Mouse (Mus musculus) ES-E14 (cell line): Measurements from ENCODE around the gene Gldc. TPM values are rescaled to one million over a fixed set of nuclear protein-coding genes. Genes with fewer than 3 reads are reported as not detected.

Experiments
- DNase-seq: peaks from one replicate; pipeline ENCODE4 v3.0.0-alpha.2; 2013; ENCODE audit warnings: low read depth, low spot score
- H3K27ac ChIP-seq: 2 replicates; pipeline ENCODE4 v1.5.1; 2012; ENCODE audit warnings: low read depth, mild to moderate bottlenecking, low read length, moderate library complexity, mixed read lengths; ENCODE audit not compliant: poor library complexity, insufficient read depth, severe bottlenecking
- H3K36me3 ChIP-seq: 2 replicates; pipeline ENCODE4 v1.6.1; 2012; ENCODE audit warnings: mild to moderate bottlenecking, low read length, moderate library complexity, mixed read lengths; ENCODE audit not compliant: control insufficient read depth, poor library complexity, insufficient read depth, severe bottlenecking
- H3K4me1 ChIP-seq, 2 experiments: fragments of 150-350 bp in 1 of 2; sonication (generic) in 1 of 2; 2 replicates each; pipeline ENCODE4 v1.6.1; 2012; ENCODE audit warnings: low read length in 2 of 2, mild to moderate bottlenecking in 1 of 2, mixed read lengths in 1 of 2; ENCODE audit not compliant: control insufficient read depth in 2 of 2, insufficient read depth in 2 of 2, poor library complexity in 1 of 2
- H3K4me3 ChIP-seq, 2 experiments: fragments of 150-350 bp in 1 of 2; sonication (generic) in 1 of 2; 2 replicates each; pipeline ENCODE4 v1.5.1; 2012; ENCODE audit warnings: low read length in 2 of 2, low read depth in 1 of 2, mild to moderate bottlenecking in 1 of 2, mixed read lengths in 1 of 2; ENCODE audit not compliant: insufficient read depth in 1 of 2, poor library complexity in 1 of 2, severe bottlenecking in 1 of 2
- H3K9ac ChIP-seq: 2 replicates; pipeline ENCODE4 v1.6.1; 2012; ENCODE audit warnings: low read depth, mild to moderate bottlenecking, low read length, mixed read lengths; ENCODE audit not compliant: poor library complexity, insufficient read depth, severe bottlenecking
- H3K9me3 ChIP-seq: fragments of 150-350 bp; sonication (generic); 2 replicates; pipeline ENCODE4 v1.6.1; 2012; ENCODE audit warnings: low read depth, mild to moderate bottlenecking, low read length; ENCODE audit not compliant: control insufficient read depth, insufficient read depth
- CHD2 ChIP-seq: IDR thresholded peaks from 2 replicates; pipeline ENCODE4 v1.6.1; 2014; ENCODE audit warnings: mild to moderate bottlenecking, low read depth, low read length, inconsistent platforms
- HCFC1 ChIP-seq: IDR thresholded peaks from 2 replicates; pipeline ENCODE4 v1.6.1; 2012; ENCODE audit warnings: low read length, inconsistent platforms, borderline replicate concordance; ENCODE audit not compliant: insufficient read depth
- MAFK ChIP-seq: IDR thresholded peaks from 2 replicates; pipeline ENCODE4 v1.6.1; 2014; ENCODE audit warnings: mild to moderate bottlenecking, low read depth, low read length, inconsistent platforms; ENCODE audit not compliant: insufficient read depth
- ZC3H11A ChIP-seq: IDR thresholded peaks from 2 replicates; pipeline ENCODE4 v1.6.1; 2012; ENCODE audit warnings: low read depth, mild to moderate bottlenecking, inconsistent platforms, low read length, borderline replicate concordance
- ZNF384 ChIP-seq: IDR thresholded peaks from 2 replicates; pipeline ENCODE4 v1.6.1; 2012; ENCODE audit warnings: low read depth, low read length, inconsistent platforms
- in situ Hi-C, 2 experiments: fragments of 600-800 bp; cut with MboI; formaldehyde crosslinking; loops; one replicate each; pipeline ENCODE4 v1.15.1; 2025; ENCODE audit warnings: low sequenced_read_pairs in 2 of 2, inconsistent platforms in 1 of 2; ENCODE audit not compliant: unreplicated experiment in 2 of 2
- total RNA-seq: library from RNA; depleted of rRNA; stranded (reverse); fragments of 300-350 nt; gene quantifications from 2 replicates; pipeline ENCODE4 v1.2.3, GENCODE M21; 2012

Gene Gldc
- total RNA-seq, 1 experiment: 188 TPM

GRCm38 (mm10) chr19:30117241-30117640 lies 58.0 kb downstream of the Gldc start:
- no peak for TF ChIP-seq ZC3H11A
- DNase-seq: no peak
- H3K9me3 ChIP-seq: no peaks in the 10 kb centered on the region
- no peak overlapping the region for H3K4me3 ChIP-seq
- no peak overlapping the region for H3K9ac ChIP-seq
- in situ Hi-C loops: no loop called here
- H3K4me1 ChIP-seq: peaks cover 0 to 3% of the 10 kb centered on the region in 2 experiments; a peak in 1 of 4 replicates
- H3K27ac ChIP-seq: no peak overlapping the region
- H3K36me3 ChIP-seq: peaks cover 41% of the 10 kb centered on the region

- no peak for DNase-seq
- in situ Hi-C loops: no loop called here
- Histone ChIP-seq H3K36me3 (peaks cover 43% of the 10 kb centered on the region), H3K4me1 (peaks cover 0 to 5% of the 10 kb centered on the region in 2 experiments; a peak in 1 of 4 replicates), H3K9me3 (no peaks in the 10 kb centered on the region), H3K4me3 (no peak overlapping the region), H3K27ac (peak overlapping the region; percentile 8; the same call in 1 of the 2 replicates), H3K9ac (no peak overlapping the region)
- TF ChIP-seq HCFC1 (no peak), MAFK (no peak), ZC3H11A (no peak), ZNF384 (no peak), CHD2 (no peak)
Observed at GRCm38 (mm10) chr19:30115606-30116005, 59.6 kb downstream of the Gldc start.

- H3K36me3 ChIP-seq: peaks cover 48% of the 10 kb centered on the region
- no peak for DNase-seq
- no peak overlapping the region for H3K9ac ChIP-seq
- in situ Hi-C loops: no loop called here
- peaks cover 0 to 5% of the 10 kb centered on the region in 2 experiments; a peak in 1 of 4 replicates for H3K4me1 ChIP-seq
- no peak overlapping the region for H3K27ac ChIP-seq
- no peak for TF ChIP-seq HCFC1
- TF ChIP-seq ZC3H11A: no peak
- no peak for TF ChIP-seq CHD2
- no peak for TF ChIP-seq ZNF384
- H3K9me3 ChIP-seq: no peaks in the 10 kb centered on the region
- H3K4me3 ChIP-seq: no peak overlapping the region
Observed at GRCm38 (mm10) chr19:30114919-30115441, 60.2 kb downstream of the Gldc start.

GRCm38 (mm10) chr19:30112961-30113688 lies 62.1 kb downstream of the Gldc start:
- Histone ChIP-seq H3K36me3 (peaks cover 39% of the 10 kb centered on the region), H3K9ac (no peak overlapping the region), H3K4me1 (peaks cover 0 to 5% of the 10 kb centered on the region in 2 experiments; a peak in 1 of 4 replicates), H3K9me3 (no peaks in the 10 kb centered on the region), H3K4me3 (no peak overlapping the region), H3K27ac (no peak overlapping the region)
- TF ChIP-seq CHD2 (no peak), HCFC1 (no peak), MAFK (no peak), ZNF384 (no peak), ZC3H11A (no peak)
- no peak for DNase-seq
- in situ Hi-C loops: no loop called here
